Mouse (Mus musculus) adrenal gland, adult 18-20 months (tissue): ENCODE measurements around the gene Ulk3. TPM values are rescaled to one million over a fixed set of nuclear protein-coding genes. Genes with fewer than 3 reads are reported as not detected.

Experiments used
- DNase-seq, 2 experiments: peaks; one replicate each; pipeline ENCODE4 v3.0.0; 2021 to 2022; ENCODE audit warnings: low spot score in 2 of 2
- long read RNA-seq, 2 experiments: library from polyadenylated mRNA; stranded (forward); transcript quantifications; one replicate each; pipeline ENCODE4 v2.0.0; 2021
- total RNA-seq, 2 experiments: library from RNA; stranded (reverse); gene quantifications; 1 replicate in 1 of 2; 2 replicates in 1 of 2; pipeline ENCODE4 v1.2.3; 2021

Ulk3 gene
- 10 to 100 TPM; 12.3 to 13.6 TPM for total RNA-seq
- long read RNA-seq, experiment 1, partial matches to known transcripts, result 0 of 2 reads
- long read RNA-seq, experiment 1, other reads (novel, unspliced or antisense), result 1 of 2 reads
- long read RNA-seq, experiment 2, partial matches to known transcripts, result 0 of 2 reads
- long read RNA-seq, experiment 2, other reads (novel, unspliced or antisense), result 1 of 2 reads

DNA sequence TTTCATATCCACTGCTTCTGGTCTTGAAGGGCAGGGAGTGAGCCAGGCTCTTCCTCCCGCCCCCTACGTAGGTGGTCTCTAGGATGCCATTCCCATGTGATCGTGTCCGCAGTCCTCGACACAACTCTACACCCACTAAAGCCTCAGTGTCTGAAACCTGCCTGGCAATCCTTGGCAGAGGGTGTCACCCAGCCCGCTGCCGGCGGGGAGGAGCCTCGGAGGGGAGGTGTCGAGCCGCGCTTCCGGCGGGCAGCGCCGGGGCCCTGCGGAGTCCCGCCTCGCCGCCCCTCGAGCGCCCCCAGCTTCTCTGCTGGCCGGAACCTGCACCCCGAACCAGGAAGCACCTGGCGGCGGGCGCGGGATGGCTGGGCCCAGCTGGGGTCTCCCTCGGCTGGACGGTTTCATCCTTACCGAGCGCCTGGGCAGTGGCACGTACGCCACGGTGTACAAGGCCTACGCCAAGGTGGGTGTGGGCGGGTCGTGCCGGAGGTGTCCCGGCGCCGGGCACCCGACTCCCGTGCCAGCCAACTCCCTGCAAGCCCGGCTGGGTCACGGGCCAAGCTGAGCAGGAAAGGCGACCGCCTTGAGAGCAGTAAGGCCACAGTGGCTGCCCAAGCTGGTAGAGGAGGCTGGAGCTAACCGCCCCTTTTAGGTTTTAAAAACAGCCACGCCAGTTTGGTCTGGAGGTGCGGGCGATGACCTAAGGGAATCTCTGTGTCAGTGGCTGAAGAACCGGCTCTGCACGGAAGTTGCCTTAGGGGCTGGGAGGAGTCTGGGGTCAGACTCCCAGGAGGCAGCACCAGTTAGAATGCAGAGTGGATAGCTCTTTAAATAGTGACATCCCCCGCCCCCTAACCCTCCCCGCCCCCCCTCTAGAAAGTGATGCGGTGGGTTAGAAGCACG, at the start of gene Ulk3:
Gene Ulk3, plus strand, starts transcription at position 229 of the 903 bp plus-strand sequence.
- DNase-seq, result peak; percentile 81 to 83

DNA sequence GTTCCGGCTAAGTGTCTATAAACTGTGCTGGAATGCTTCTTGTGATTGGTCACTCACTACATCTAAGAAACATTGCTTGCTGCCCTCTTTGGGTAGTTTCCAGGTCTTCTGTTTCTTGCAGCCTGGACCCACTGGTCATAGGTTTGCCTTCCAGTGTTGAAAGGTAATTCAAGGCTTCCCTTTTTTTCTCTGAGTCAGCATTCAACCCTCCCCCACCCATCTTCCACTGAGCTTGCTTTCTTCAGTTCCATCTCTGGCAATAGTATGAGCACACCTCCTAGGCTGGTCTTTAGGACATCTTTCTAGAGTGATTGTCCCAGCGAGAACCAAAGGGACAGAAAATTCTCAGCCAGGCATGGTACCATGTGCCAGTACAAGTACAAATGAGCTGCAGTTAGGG, 49.7 kb upstream of the Ulk3 start:
- no peak for DNase-seq

DNA sequence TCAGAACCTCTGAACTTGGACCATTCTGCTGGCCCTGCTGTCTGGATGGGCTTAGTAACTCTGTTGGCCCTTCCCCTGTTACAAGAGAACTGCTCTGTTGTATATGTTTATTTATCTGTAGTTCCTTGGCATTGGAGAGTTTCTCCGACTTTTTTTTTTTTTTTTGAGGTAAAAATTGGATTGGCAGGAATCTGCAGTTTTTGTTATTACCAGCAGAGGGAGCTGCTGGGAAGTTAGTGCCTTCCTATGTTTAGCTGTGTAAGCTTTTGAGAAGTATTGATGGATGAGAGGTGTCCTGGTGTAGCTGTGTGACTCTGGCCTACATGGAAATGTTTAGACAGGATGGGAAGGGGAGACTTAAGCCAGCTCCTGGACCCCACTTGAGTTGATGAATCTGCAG, 47.9 kb upstream of the Ulk3 start:
- no peak for DNase-seq

DNA sequence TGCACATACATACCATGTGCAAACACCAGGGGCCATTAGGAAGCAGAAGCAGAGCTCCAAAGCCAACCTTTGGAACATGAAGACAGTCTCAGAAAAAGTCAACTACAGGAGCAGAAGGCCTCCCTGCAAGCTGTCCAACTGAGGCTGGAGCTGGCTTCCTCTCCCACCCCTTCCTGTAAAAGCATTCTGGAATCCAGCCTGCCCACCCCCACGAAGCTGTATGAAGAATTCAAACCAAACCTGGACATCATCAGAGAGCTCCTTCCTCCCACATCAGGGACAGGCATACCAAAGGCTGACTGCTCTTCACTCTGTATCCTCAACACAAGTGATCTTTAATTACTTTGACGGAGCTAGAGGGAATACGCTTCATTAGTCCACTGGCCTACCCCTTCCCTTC, 45.3 kb upstream of the Ulk3 start:
- DNase-seq, result no peak

DNA sequence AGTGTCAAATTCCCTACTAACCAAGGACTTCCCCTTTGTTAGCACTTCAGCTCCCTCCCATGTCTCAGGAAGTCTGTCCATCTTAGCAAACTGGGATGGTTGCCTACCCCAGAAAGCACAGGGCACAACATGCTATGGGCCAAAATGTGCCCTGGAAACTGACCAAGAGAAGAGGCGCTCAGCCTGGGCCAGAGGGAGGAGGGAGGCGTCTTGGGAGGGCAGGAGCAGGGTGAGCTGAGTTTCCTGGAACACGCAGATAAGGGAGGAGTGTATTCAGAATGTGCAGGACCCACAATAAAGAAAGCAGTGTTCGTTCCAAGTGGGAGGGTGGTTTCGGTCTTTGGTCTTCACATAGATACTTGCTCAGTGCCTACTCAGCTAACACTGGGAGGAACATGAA, 42.0 kb upstream of the Ulk3 start:
- DNase-seq, result no peak

DNA sequence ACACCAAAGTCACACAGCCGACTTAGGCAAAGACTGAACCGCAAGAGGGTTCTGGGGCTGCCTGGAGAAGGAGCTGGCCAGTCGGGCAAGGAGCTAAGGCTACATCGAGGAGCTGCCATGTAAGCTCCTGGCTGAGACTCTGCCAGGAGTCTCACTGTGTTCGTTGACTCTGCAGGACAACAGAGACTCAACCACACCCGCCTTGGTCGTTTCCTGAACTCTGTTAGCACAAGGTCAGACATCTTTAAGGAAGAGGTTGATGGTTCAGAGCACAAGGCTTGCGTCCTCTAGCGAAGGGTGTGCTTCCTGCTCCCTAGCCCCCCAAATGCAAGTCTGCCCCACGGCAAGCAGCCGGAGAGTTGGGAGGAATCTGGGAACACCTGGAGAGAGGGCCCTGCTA, 41.4 kb upstream of the Ulk3 start:
- no peak for DNase-seq

DNA sequence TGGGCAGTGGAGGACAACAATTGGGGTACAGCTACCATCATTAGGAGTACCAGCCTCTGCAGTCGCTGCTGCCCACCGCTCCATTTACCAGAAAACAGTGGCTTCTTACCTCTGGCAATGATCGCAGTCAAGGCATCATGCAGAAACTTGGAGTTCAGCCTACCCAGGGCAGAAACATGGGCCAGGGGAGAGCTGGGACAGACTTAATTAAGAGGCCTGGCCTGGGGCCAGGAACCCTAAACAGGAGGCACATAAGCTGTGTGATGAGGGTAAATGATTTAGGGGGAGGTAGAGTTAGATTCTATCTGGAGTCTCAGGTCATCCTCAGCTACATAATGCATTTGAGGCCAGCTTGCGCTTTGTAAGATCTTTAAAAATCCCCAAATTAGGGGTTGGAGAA, 40.1 kb upstream of the Ulk3 start:
- DNase-seq, result no peak

DNA sequence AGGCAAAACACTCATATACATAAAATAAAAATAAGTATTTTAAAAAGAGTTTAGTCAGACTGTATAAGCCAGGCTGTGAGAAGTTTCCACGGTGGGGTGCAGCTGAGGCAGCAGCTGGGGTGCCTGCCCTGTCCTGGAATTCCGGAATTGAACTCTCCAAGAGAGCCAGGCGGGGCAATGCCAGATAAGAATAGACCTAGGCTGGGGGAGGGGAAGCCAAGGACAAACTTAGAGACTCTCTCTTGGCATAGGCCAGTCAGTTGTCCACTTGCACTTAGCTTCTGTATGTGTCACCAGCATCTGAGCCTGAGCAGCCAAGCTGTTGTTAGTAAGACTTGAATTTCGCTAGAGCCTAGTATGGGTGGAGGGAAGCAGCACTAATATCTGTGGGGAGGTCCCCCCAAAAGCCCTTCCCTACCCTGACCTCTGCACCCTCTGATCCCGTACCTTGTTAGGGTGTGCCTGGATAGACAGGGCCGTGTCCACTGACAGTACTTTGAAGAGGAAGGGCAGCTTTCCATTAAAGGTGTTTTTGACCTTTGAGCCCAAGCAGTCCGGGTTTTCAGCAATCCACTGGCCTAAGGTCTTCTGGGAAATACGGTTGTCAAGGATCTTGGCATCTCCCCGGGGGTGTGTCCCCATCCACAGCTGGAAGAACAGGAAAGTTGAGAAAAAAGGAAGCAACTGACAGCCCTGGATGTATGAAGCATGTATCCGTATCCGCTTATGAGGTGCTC, 39.0 kb upstream of the Ulk3 start:
- DNase-seq, result no peak

DNA sequence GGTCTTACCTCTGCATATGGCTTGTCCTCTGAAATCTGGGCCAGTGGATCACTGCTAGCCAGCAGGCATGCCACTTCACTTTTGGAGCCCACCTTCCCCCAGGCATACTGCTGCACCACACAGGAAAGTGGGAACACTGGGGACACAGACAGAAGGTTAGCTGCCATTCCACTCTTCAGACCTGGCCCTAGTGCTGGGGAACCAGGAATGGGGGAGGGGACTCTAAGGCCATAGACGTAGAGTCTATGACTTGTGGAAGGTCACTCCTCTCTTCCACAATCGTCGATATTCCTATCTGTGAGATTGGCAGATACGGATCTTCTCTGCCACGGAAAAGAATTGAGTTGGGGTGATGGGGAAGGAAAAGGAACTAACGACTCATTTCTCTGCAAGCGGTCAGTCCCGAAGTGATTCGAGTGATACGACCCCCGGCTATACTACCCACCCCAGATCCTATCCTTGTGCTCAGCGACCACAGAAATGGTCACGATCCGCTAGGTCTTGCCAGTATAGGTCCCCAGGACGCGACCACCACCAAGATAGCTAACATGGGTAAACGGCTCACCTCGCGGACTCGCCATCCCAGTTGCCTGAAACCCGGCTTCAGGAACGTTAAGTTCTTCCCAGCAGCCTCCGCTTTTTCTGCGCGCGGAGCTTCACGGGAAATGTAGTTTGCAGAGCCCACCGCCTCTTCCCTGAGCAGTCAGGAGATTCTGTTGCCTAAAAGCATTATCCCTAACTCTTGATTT, 36.9 kb upstream of the Ulk3 start, which contains the start of gene Mpi:
Gene Mpi, minus strand, starts transcription at position 625 of the 749 bp plus-strand sequence.
- DNase-seq, result peak; percentile 60 to 67

DNA sequence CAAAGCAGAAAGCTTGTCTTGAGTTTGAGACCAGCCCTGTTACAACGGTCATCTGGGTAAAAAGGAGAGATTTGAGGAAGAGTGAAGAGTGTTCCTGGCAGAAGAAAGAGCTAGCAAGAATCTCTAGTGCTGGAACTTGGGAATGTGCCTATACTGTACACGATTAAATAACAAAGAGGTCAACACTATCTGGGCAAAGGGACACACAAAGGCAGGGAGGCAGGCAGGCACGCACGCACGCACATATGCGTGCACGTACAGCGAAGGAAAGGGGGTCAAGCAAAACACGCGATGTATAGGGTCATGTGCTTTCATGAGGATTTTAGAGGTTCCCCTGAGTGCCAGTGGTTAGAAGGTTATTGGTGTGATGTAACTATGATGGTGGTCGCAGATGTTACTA, 36.1 kb upstream of the Ulk3 start:
- DNase-seq, result no peak

DNA sequence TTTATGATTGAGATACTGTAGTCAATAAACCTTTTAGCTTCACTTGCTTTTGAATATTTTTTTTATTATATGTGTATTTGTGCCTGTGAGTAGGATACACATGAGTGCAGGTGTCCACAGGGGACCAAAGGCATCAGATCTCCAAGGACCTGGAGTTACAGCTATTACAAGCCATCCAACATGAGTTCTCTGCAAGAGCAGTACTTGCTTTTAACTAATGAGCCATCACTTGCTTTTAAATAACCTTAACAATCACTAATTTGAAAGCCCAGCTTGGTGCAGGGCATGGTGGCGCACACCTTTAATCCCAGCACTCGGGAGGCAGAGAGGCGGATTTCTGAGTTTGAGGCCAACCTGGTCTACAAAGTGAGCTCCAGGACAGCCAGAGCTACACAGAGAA, 34.5 kb upstream of the Ulk3 start:
- DNase-seq, result no peak

DNA sequence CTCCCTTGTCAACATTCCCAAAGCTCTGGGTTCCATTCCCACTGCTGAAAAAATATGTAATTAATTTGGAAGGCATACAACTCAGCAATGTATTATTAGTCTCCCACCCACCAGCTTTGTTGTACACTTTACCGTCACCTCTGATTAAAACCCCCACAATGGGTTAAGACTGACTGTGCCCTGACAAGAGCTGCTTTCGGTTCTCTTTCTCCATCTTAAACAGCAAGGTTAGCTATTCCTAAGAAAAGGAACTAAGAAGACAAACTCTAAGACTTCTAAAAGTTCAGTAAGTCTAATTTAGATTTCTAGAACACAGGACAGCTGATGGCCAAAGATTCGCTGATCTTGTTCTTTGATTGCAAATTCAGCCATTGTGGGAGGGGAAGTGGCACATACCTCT, 32.0 kb upstream of the Ulk3 start:
- no peak for DNase-seq

DNA sequence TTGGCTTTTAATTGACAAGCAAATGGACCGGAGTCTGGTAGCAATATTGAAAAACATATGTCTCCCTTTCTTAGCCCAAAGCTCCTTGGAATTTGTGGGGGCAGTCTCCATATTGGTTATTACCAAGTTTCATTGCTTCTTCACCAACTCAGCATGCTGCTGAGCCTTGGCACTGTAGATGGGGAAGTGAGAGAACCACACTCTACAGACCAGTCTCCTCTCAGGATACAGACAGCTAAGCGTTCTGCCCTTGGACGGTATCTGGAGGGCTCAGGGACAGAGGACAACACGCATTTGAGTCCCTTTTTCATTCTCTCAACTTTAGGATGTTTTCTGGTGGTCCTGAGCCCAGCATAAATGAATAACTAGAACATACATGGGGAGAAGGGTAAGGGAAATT, 30.6 kb upstream of the Ulk3 start:
- no peak for DNase-seq

DNA sequence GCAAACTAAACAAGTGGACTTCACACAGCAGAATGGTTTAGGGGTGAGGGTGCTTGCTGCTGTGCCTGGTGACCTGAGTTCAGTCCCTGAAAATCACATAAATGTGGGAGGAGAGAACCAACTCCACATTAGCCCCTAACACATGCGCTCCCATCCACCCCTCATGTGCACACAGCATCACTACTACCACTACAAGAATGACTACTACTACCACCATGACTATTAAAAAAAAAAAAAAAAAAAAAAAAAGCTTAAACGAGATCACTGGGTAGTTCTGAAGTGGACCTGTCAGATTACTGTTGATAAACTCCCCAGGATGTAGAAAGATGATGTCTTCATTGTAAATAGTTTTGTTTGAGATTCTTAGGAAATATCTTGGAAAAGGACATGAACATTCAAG, 29.7 kb upstream of the Ulk3 start:
- DNase-seq, result no peak

DNA sequence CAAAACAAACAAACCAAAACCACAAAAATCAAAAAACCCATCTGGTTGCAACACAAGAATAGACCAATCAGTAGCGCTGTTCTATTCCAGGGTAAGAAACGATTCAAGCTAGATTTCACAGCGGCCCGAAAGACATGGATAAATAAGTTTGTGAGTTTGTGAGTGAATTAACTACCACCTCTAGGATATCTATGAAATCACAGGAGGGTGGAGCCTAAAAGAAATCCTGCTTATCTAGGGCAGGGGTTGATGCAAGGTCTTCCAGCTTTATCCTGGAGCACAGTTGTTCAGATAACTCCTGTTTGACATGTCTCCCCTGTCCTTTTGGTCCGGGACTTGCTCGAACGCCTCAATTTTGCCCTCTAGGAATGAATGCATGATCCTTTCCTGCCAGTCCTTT, 29.0 kb upstream of the Ulk3 start:
- DNase-seq, result no peak

DNA sequence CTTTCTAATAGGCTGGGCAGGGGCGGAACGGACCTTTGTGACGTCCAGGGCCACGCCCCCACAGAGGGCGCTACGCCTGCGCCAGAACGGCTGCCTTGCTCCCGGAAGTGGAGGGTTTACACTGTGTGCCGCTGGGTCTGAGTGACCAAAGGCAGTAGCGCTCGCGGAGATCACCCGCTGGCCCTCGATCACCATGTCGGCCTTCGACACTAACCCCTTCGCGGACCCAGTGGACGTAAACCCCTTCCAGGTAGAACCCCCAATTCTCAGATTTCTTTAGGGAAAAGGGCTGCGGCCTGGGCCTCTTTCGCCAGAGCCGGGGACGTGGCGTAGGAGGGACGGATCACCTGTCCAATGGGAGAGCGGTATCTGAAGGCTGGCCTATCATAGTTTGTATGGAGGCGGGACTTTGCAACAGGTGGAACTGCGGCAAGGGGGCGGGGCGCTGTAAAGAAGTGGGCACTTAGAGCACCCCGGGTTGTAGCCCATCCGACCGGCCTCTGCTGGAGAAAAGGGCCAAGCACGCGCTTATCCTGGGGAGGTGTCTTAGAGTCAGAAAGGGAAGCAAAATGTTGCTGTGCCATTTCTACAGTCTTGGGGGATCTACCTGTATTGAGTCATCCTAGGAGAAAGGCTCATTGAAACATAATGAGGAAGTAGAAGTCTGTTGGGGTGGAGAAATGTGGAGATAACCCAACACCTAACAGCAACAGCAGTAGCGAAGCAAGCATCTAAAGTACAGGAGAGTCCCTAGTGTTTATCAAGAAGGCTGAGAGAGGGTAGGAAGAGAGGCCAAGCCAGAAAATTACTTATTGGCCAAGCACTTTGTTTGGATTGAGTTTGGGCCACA, 28.2 kb upstream of the Ulk3 start, which contains the start of gene Scamp2:
Gene Scamp2, plus strand, starts transcription at position 83 of the 850 bp plus-strand sequence.
- DNase-seq, result peak; percentile 92 to 93

DNA sequence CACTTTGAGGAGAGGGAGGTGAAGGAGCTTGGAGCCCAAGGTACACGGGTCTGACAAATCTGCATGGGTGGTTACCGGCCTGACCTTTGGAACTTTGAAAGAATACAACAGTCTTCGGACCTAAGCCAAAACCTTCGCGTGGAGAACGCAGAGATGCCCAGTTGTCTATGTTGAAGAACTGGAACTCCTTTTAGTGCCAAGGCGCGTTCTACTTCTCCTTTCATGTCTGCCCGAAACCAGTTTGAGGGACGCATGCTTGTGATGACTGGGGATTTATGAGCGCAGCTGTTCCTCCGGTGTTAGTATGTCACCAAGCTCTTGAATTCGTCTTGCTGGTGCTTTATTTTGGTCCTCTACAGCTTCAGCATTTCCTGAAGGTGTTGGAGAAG, 27.5 kb upstream of the Ulk3 start:
- no peak for DNase-seq

DNA sequence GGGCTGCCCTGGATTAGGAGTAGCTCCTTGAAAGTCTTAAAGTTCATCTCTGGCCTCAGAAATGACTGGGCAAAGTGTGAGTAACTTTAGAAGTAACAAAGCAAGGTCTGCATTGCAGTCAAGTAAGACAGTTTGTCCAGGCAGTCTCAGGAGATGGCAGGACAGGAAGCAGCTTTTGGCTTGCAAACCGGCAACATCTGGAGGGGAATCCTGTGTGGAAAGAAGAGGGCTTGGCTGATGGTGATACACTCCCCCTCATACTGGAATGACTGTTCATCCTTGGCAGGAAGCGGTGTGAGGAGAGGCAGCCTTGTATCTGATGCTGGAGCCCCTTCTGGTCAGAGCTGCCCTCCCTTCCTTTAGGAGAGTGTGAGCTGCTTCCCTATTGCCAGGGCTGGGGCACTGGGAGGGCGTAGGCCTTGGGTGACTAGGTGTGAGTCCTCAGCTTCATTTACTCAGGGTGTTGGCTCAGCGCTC, 26.3 kb upstream of the Ulk3 start:
- no peak for DNase-seq

DNA sequence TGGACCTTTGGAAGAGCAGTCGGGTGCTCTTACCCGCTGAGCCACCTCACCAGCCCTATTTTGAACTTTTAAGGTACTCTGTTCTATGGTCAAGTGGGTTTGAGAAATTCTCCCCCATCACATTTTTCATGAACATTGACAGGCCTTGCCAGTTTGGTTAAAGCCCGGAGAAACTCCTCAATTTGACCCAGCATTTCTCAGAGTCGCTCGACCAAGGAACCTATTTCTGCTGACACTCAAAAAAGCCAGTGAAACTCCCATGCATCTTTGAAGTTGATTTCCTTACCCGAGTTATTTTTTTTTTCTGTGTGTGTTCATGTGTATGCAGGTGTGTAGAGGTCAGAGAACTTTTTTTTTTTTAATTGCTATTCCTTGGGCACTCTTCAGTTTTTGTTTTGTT, 24.6 kb upstream of the Ulk3 start:
- no peak for DNase-seq

DNA sequence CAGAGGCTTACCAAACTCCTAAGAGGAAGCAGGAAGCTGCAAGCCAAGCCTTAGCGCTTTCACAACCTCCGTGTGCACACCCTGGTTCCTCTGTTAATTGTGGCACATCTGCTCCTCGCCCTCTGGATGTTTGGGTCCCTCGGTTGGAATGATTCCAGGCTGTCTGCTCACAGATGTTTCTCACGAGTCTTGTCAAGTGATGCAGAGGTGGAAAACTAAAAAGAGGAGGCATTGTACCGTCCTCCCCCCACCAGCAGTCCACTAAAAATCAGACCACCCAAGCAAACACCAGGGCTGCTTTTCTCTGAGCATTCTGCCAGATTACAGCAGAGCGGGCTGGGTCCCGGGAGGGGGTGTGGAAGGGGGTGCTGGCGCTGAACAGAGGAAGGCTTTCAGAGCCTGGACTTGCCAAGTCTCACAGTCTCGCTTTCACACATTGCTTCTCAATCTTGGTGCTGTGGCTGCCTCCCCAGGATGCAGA, 23.5 kb upstream of the Ulk3 start:
- no peak for DNase-seq
